Mouse (Mus musculus) hindbrain, postnatal 0 days (tissue): ENCODE data around the gene Fhdc1. TPM values are rescaled to one million over a fixed set of nuclear protein-coding genes. Genes with fewer than 3 reads are reported as not detected.

Experiments used
- ATAC-seq: fragments of 200-750 bp; cut with Nextera tagmentation; 2 replicates; pipeline ENCODE4 v1.8.0; 2017; ENCODE audit warnings: mild to moderate bottlenecking, moderate TSS enrichment, moderate library complexity
- DNase-seq: peaks from one replicate; pipeline ENCODE4 v3.0.0-alpha.2; 2015; ENCODE audit warnings: low spot score
- H3K27ac ChIP-seq: fragments of 300-500 bp; sonication (generic); 2 replicates; pipeline ENCODE4 v1.5.1; 2014; ENCODE audit warnings: mild to moderate bottlenecking
- H3K27me3 ChIP-seq: fragments of 300-500 bp; sonication (generic); 2 replicates; pipeline ENCODE4 v1.6.1; 2014; ENCODE audit warnings: low read length, mixed read lengths; ENCODE audit not compliant: insufficient read depth
- H3K36me3 ChIP-seq: fragments of 300-500 bp; sonication (generic); 2 replicates; pipeline ENCODE4 v1.6.1; 2014; ENCODE audit warnings: low read length, mixed read lengths; ENCODE audit not compliant: insufficient read depth
- H3K4me1 ChIP-seq: fragments of 300-500 bp; sonication (generic); 2 replicates; pipeline ENCODE4 v1.6.1; 2014; ENCODE audit warnings: antibody characterized with exemption, low read length, mixed read lengths; ENCODE audit not compliant: insufficient read depth
- H3K4me2 ChIP-seq: fragments of 300-500 bp; sonication (generic); 2 replicates; pipeline ENCODE4 v1.6.1; 2014; ENCODE audit warnings: low read depth, mild to moderate bottlenecking, low read length, moderate library complexity, mixed read lengths
- H3K4me3 ChIP-seq: fragments of 300-500 bp; sonication (generic); 2 replicates; pipeline ENCODE4 v1.5.1; 2014; ENCODE audit warnings: low read length
- H3K9ac ChIP-seq: fragments of 300-500 bp; sonication (generic); replicated peaks from 2 replicates; pipeline ENCODE4 v1.6.1; 2014; ENCODE audit warnings: mild to moderate bottlenecking, low read length, moderate library complexity, mixed read lengths
- H3K9me3 ChIP-seq: fragments of 300-500 bp; sonication (generic); 2 replicates; pipeline ENCODE4 v1.6.1; 2016; ENCODE audit warnings: low read length, mixed read lengths
- CTCF ChIP-seq: IDR thresholded peaks from 2 replicates; pipeline ENCODE4 v1.5.1; 2016; ENCODE audit warnings: antibody characterized with exemption, control low read depth, low read depth
- WGBS: fragments of 180-500 bp; shearing (Covaris S2); extraction: QIAGEN DNeasy Blood & Tissue Kit; methylation state at CpG from one replicate; pipeline ENCODE4 v1.1.7; 2014; 5-methylcytosine and 5-hydroxymethylcytosine counted together
- polyA plus RNA-seq: library from polyadenylated mRNA; unstranded; fragments of >200 nt; fragmentation: Nextera tagmentation; extraction: Ambion mirVana; gene quantifications from 2 replicates; pipeline ENCODE4 v1.2.1, GENCODE M21; 2015
- total RNA-seq: library from RNA; depleted of rRNA; stranded (reverse); fragments of >200 nt; gene quantifications from 2 replicates; pipeline ENCODE4 v1.2.3, GENCODE M21; 2014

The Fhdc1 gene
- total and polyA plus RNA-seq, 2 experiments from 2014 or later = 3.5 to 7.7 TPM

DNA sequence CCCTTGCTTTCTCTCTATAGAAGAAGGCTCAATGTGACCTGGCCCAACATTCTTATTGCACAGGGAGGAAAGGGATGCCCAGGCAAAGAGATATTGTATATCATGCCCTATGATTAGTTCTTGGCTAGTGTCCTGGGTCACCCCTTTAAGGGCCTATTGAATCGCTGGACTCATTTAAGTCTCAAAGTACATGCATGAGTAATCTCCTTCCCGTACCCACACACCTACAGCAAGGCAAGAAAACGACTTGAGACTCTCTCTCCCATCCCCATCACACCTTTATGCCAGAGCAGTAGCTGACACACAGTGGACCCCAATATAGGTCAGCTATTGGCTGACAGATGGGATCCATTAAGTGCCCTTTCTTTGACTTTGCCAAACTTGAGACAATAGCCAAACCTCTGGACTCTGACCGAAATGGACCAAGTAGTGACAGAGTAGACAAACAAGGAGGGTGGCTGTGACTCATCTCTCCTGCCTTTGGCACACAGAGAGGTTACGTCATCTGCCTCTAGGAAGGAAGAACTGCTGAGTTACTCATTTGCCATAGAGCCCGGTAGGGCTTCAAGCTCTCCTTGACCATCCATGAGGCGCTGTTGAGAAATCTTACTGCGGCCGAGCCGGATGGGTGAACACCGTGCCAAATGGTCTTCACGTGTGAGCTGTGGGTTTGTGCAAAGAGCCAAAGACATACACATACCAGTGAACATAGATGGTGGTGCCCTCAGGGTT is 51.1 kb downstream of the Fhdc1 start:
- no peak for TF ChIP-seq CTCF
- no peaks in the 10 kb centered on the region for H3K27me3 ChIP-seq
- no peak for DNase-seq
- 86% methylated on average over 12 of the region's 12 CpGs for WGBS
- no peak for ATAC-seq
- no peak overlapping the region for H3K27ac ChIP-seq
- no peaks in the 10 kb centered on the region for H3K9me3 ChIP-seq
- no peak overlapping the region for H3K9ac ChIP-seq
- H3K36me3 ChIP-seq = no peaks in the 10 kb centered on the region
- H3K4me3 ChIP-seq = no peak overlapping the region
- no peak overlapping the region for H3K4me2 ChIP-seq
- no peaks in the 10 kb centered on the region for H3K4me1 ChIP-seq

DNA sequence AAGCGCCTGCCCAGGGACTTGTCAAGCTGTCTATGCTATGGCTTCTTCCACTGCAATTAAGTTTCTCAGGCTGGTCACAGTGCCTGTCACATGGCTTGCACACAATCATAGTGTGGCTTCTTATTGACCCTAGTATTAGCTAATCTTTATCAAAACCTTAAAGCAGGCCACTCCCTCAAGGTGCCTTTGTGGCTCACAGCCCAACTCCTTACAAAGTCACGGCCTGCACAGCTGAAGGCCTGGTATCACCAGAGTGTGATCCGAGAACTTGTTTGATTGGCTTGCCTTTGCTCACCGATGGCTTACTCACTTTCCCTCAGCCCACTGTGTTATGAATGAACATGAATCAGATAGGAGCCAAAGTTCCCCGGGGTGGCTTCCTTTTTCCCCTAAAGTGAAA is 52.5 kb downstream of the Fhdc1 start:
- H3K36me3 ChIP-seq = no peaks in the 10 kb centered on the region
- H3K9ac ChIP-seq = no peak overlapping the region
- 92% methylated on average over 5 of the region's 5 CpGs for WGBS
- ATAC-seq (no peak), DNase-seq (no peak)
- H3K4me3 ChIP-seq = no peak overlapping the region
- H3K4me2 ChIP-seq = no peak overlapping the region
- H3K27me3 ChIP-seq = no peaks in the 10 kb centered on the region
- no peak overlapping the region for H3K27ac ChIP-seq
- H3K4me1 ChIP-seq = no peaks in the 10 kb centered on the region
- H3K9me3 ChIP-seq = no peaks in the 10 kb centered on the region
- no peak for TF ChIP-seq CTCF

DNA sequence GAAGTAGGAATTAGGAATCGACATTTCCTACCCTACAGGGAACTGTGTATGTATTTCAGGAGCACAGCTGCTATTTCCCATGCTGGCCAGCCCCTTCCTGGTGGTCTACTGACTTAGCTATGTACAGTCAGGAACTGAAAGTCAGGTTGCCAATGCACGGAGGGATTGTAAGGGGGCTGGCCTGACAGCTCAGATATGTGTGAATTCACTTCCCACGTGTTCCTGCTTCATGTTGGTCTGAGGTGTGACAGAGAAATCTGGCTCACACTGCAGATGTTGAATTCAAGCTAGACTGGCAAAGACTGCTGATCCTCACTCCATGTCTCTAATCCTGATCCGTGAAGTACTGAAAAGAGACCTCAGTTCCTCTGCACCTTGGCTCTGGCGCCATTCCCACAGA is 57.9 kb downstream of the Fhdc1 start:
- no peak for DNase-seq
- no peaks in the 10 kb centered on the region for H3K9me3 ChIP-seq
- 67% methylated on average over 5 of the region's 5 CpGs for WGBS

DNA sequence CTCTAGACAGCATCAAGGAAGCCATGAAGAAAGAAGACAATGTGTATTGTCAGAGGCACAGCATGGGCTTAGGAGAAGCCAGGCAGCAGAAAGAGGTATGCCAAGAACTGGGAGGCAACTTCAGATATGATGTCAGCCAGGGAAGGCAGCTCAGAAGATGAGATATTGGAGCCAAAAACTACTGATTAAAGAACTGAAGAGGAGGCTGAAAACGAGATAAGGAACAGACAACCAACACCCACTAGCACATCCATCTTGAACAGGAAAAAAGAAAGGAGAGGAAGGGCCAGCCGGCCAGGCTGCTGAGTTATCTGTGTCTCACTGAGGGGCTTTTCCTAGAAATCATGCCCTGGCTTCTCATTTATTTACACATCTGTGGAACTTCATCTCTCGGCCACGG is 66.4 kb downstream of the Fhdc1 start:
- Histone ChIP-seq H3K36me3 (no peaks in the 10 kb centered on the region), H3K9ac (no peak overlapping the region), H3K27ac (no peak overlapping the region), H3K27me3 (no peaks in the 10 kb centered on the region), H3K4me2 (no peak overlapping the region), H3K9me3 (no peaks in the 10 kb centered on the region), H3K4me1 (no peaks in the 10 kb centered on the region), H3K4me3 (no peak overlapping the region)
- DNase-seq (no peak), ATAC-seq (no peak)
- WGBS = 76% methylated on average over 4 of the region's 4 CpGs
- no peak for TF ChIP-seq CTCF

More for the DNA sequence above, 57.9 kb downstream of the Fhdc1 start:
- Histone ChIP-seq H3K27ac (no peak overlapping the region), H3K9ac (no peak overlapping the region), H3K4me3 (no peak overlapping the region), H3K27me3 (no peaks in the 10 kb centered on the region), H3K4me2 (no peak overlapping the region), H3K4me1 (no peaks in the 10 kb centered on the region), H3K36me3 (no peaks in the 10 kb centered on the region)
- TF ChIP-seq CTCF = no peak
- ATAC-seq = no peak

DNA sequence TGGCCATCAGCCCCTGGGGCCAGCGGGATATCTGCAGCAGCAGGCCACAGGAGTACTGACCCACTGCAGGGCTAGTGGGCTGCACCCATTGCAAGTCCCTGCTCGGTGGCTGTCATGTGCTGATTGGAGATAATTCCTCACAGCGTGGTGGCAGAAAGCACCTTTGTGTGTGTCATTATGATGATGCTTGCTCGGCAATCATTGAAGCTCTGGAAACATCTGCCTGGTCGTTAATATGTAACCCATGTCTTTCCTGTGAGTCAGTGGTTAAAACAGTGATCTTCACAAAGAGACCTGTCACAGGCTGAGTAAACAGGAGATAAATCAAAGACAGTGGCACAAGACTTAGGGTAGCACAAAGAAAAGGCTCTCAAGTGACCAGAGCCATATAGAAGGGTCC is 67.3 kb downstream of the Fhdc1 start:
- H3K27me3 ChIP-seq = no peaks in the 10 kb centered on the region
- no peak overlapping the region for H3K4me2 ChIP-seq
- H3K4me3 ChIP-seq = no peak overlapping the region
- H3K27ac ChIP-seq = no peak overlapping the region
- no peaks in the 10 kb centered on the region for H3K9me3 ChIP-seq
- DNase-seq = no peak
- no peak for TF ChIP-seq CTCF
- no peak for ATAC-seq
- H3K36me3 ChIP-seq = no peaks in the 10 kb centered on the region
- 45% methylated on average over 5 of the region's 5 CpGs for WGBS
- no peaks in the 10 kb centered on the region for H3K4me1 ChIP-seq
- H3K9ac ChIP-seq = no peak overlapping the region

DNA sequence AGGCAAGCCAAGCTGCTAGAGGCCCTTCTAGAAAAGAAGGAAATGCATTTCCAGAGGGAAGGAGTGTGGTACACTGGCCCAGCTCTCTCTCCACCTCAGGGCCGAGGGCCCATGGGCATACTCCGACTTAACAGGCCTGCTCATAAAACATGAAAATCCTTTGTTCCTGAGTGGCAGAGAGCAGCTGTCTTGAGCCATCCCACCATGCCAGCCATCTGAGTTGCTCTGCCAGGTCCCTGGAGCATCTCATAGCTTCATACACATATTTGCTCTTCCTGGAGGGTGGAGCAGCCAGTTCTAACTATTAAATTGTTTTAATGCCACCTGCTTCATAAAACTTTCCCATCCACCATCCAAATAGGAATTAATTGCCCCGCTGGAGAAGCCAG is 70.8 kb downstream of the Fhdc1 start:
- ATAC-seq (no peak), DNase-seq (no peak)
- no peak overlapping the region for H3K27ac ChIP-seq
- no peaks in the 10 kb centered on the region for H3K27me3 ChIP-seq
- no peak overlapping the region for H3K4me3 ChIP-seq
- no peak overlapping the region for H3K4me2 ChIP-seq
- no peaks in the 10 kb centered on the region for H3K9me3 ChIP-seq
- no peak overlapping the region for H3K9ac ChIP-seq
- H3K36me3 ChIP-seq = no peaks in the 10 kb centered on the region
- TF ChIP-seq CTCF = no peak
- WGBS = 73% methylated on average over 3 of the region's 3 CpGs
- no peaks in the 10 kb centered on the region for H3K4me1 ChIP-seq

DNA sequence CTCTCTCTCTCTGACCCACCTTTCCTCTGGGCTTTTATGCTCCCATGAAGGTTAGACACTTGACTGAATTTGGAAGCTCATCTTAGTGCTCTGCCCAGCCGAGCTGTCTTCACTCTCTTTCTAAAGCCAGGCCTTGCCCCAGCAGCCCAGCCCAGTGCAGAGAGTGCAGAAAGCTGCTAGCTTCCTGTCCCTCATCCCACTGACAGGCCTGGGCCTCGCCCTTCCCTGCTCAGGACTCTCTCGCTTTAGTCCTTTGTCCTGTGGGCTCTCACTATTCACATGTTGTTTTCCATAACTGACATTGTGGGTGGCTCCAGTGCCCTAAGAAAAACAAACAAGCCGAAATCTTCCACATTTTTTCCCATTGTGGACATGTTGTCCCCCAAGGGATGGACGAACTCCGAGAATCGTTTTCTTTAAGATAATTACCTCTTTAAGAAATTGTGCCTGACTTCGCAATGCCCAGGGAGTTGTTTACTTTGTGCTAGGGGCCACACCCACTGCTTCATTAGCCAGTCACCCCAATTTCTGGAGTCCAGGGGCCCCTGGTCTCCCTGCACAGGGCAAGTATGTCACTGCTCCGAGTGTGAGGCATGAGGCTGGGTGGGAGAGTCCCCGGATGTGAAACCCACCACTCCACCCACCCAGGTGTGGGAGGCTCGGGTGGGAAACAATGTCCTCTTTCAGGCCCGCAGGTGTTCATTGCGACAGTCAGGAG is 71.3 kb downstream of the Fhdc1 start:
- no peak for DNase-seq
- no peak for ATAC-seq
- Histone ChIP-seq H3K4me2 (no peak overlapping the region), H3K4me1 (no peaks in the 10 kb centered on the region), H3K9ac (no peak overlapping the region), H3K9me3 (no peaks in the 10 kb centered on the region), H3K36me3 (no peaks in the 10 kb centered on the region), H3K27ac (no peak overlapping the region), H3K27me3 (no peaks in the 10 kb centered on the region), H3K4me3 (no peak overlapping the region)
- WGBS = 68% methylated on average over 13 of the region's 13 CpGs
- TF ChIP-seq CTCF = no peak
